Mouse (Mus musculus): ENCODE measurements around the gene Taf5l. TPM values are rescaled to one million over a fixed set of nuclear protein-coding genes. Genes with fewer than 3 reads are reported as not detected.
"Not testable (repeated sequence)": the region's sequence is repeated elsewhere in the genome, so short reads cannot be mapped to it uniquely, and the experiment has no call there.

Gene Taf5l
- total RNA-seq (2014; fragmentation: Nextera tagmentation) (27.9 and 36.4 TPM in 2 replicates), total RNA-seq (2017) (33.9 and 37.4 TPM in 2 replicates)

DNA sequence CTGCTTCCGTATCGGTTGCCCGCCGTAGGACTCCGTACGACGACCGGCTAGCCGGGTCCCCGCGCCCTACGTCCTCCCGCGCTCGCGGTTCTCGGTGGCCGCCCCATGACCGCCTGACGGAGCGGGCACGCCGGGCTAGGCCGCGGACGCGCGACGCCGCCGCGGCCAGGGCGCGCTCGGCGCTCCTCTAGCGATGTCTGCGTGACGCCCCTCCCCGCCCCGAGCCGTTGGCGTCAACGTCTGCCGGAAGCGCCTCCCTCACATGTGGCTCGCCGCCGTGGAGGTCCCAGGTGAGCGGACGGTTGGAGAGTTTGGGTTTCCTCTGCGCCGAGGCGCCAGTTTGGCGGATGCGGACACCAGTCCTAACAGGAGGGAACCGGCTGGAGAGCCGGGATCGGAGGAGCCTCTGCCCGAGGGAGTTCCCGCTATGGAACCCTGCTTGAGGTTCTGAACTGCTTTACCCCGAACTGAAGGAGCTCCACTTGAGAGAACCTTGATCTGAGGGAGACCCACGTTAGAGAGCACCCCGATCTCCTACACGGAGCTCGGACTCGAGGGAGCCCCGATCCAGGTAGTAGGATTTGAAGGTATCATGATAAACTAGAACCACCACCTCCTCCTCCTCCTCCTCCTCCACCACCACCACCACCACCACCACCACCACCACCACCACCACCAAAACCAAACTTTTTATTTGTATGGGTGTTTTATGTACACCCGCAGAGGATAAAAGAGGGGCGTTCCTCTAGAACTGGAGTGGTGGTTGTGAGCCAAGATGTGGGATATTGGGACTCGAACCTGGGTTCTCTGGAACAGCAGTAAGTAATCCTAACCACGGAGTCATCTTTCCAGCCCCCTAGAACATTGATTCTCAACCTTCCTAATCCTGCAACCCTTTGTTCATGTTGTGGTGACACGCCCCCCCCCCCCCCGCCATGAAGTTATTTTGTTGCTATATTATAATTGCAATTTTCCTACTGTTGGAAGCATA, at the start of gene Taf5l, which contains the start of gene Urb2:
TSS of gene Taf5l (minus strand) at position 161 of the 991 bp plus-strand sequence.
TSS of gene Urb2 (plus strand) at position 272 of the 991 bp plus-strand sequence.
- ATAC-seq (replicated peaks; ENCODE audit: poor library complexity, severe bottlenecking): peak; percentile 85

DNA sequence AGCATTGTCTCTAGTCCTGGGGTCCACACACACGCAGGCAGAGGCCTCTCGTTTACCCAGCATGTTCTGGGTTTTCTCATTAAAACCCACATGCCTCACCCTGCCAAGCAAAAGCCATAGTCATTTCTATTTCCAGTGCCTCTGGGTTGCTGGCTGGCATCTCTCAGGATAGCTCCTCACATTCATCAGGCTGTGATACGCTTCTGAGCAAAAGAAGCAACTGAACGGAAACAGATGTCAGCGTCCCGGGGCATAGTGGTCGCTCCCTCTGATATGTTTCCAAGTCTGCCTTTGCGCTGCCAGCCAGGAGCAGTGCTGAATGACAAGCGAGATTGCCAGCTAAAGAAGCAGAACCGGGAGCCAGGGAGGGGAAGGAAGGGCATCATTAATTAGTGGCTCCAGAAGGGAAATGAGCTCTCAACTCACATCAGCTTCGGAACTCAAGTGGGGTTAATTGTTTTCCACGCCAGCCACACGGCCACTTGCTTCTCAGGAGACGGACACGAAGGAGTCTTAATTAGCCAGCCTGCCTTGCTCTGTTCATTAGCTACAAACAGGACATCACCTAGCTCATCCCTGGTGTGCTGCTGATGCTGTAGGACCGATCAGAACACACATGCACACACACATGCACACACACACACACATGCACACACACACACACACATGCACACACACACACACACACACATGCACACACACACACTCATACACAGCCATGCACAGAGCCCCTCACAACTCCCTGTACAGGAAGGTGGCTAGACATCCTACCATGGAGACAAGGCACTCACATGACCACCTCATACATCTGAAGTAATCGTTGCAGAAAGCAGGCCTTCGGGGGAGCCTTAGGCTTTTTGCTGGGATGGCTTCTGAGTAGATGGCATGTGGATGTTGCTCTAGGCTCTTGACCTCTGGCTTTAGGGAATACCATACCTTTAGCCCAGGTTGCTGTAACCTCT, 49.4 kb upstream of the Taf5l start:
- ATAC-seq (replicated peaks; ENCODE audit: poor library complexity, severe bottlenecking): peak; percentile 60

DNA sequence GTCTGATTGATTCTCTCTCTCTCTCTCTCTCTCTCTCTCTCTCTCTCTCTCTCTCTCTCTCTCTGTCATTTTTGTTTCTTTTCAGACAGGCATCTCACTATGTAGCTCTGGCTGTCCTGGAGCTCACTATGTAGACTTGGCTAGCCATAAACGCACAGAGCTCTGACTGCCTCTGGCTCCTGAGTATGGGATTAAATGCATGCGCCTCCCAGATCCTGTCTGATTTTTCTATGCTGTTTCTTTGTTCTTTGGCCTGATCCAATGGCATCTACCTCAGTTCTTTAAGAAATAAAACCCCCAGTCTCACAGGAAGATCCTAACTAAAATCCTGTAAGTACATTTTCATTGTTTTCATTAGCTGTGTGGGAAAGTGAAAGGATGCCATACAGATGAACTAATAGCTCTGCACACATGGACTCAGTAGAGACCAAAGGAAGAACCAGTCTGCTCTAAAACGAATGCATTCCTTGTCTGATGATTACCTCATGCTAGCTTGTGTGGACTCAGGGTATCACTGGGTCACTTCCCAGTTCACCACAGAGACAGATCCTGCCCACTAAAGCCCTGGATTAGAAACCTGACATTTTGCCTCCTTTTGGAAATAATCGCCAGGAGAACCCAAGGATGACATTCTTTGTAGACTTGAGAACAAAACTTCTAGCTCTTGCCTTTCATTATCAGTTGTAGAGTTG, 46.0 kb upstream of the Taf5l start:
- no peak for ATAC-seq (replicated peaks; ENCODE audit: poor library complexity, severe bottlenecking)

DNA sequence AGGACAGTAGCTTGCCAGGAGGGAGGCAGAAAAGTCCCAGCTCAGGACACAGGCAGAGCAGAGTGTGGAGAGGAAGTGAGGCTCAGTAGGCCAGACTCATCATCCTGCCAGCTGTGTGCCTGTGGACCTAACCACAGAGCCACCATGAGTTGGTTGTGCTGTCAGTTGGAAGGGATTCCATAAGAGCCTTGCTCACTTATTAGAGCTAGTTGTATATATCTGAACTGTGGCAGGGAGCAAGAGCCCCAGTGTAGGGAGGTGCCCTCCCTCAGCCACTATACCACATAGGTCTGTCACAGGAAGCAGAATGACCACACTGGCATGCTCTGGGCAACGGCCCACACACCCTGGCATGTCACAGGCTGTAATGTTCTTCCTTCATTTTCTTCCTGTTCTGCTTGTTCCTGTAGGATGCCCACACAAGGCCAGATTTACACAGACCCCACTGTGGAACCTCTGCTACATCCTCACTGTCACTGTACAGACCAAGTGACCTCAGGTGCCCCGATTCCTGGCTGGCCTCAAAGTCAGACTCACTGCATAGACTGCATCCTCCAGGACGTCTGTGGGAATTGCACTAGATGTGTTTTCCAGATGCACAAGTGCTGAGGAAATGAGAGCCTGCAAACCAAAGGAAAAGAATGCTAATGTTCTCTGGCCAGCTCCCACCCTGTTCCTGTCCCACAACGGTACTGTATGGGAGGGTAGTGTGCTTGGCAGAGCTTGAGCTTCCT, 45.3 kb upstream of the Taf5l start:
- ATAC-seq (replicated peaks; ENCODE audit: poor library complexity, severe bottlenecking): peak; percentile 80

DNA sequence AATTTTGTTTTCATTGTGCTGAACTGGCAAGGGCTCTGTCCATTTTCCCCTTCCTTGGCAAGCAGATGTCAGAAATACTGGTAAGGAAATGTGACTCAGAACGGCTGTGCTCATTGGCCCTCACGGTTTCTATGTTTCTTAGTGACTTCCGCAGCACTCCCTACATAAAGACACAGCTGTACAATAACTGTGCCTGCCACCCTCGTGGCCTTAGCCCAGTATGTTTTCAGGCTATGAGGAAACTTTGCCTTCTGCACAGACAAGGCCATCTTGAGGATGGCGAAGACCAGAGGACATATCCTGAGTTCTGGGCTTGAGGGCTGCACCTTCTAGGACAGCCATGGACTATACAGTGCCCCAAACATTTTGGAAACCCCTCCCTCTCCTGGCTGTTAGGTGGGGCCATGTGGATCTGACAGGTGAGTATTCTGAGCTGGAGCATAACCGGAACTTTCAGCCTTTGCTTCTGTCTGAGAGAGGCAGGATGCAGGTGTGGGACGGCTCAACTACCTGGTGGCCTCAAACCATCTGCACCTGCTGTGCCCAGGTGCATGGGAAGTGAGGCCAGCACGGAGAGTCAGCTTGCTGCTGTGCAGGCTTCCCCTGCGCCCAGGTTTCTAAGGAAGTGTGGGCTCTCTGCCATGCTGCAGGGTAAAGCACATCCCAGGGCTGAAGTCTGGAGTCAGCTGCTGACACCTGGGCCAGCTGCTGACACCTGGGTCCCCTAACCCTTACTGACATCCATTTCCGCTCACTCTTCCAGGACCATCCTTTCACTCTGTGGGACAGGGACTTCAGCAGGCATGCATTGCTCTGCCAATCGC, 35.8 kb upstream of the Taf5l start:
- no peak for ATAC-seq (replicated peaks; ENCODE audit: poor library complexity, severe bottlenecking)

DNA sequence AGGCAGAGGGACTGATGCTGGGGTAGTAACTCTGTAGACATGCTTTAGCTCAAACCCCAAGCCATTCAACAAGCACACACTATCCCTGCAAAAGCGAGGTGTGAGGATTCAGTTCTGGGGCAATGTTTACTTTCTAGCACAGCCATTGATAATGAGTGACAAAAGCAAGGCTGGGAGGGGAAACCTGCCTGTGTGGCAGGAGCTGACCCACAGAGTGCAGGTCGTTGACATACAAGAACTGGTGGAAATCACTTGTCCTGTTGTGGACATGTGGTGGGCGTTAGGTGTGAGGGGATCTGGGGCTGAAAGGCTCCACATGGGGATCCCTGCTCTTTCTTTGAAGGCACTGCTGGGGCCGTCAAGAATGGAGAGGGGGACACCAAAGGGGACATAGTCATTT, 31.4 kb upstream of the Taf5l start:
- ATAC-seq (replicated peaks; ENCODE audit: poor library complexity, severe bottlenecking): no peak

DNA sequence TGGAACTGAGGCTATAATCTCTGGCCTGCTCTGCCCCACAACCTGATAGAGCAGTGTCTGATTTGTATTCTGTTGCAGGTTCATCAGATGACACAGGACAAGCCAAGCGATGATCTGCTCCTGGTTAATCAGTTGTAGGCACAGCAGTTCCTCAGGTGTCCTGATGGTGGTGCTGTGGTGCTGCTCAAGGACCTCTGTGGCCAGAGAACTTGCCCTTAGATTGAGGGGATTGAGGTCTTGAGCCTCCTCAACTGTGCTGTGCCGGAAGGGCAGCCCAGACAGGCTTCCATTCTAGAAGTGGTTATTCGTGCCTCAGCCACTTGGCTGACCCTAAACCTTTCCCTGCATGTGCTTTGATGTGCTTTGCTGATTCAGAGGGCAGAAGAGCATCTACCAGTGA, 30.9 kb upstream of the Taf5l start:
- peak; percentile 95 for ATAC-seq (replicated peaks; ENCODE audit: poor library complexity, severe bottlenecking)

DNA sequence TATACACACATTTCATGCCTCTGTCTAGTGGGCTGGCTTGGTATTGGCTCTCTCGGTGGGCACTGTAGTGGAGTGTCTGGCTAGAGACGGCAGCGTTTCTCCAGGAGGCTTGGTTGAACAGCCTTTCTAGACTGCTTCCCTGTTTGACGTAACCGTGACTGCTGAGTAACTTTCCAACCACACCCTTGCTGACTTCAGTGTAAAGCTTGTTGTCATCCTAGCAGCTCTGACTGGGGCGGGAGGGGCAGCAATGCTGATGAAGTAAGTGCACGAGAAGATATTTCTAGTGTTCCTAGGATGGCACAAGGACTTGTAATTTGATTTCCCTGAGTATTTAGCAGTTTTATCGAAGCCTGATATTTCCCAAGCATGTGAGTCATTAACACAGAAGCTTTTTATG, 24.7 kb upstream of the Taf5l start:
- no peak for ATAC-seq (replicated peaks; ENCODE audit: poor library complexity, severe bottlenecking)

DNA sequence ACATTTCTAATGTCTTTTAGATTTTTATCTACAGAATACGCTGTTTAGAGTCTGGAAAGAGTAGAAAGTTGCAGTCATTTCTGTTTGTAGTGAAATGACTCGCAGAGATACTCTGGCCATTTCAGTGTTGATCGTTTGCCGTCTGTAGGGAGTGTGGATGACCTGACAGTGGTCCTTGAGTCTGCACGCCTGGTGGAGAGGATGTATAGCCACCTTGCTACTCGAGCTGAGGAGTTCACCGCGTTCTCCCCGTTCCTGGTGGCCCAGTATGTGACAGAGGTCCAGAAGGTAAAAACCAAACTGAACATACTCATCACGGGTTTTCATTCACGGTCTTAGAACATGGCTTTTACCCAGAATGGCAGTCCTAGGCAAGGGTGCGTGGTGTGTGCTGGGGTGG, 23.7 kb upstream of the Taf5l start:
- ATAC-seq (replicated peaks; ENCODE audit: poor library complexity, severe bottlenecking): no peak

DNA sequence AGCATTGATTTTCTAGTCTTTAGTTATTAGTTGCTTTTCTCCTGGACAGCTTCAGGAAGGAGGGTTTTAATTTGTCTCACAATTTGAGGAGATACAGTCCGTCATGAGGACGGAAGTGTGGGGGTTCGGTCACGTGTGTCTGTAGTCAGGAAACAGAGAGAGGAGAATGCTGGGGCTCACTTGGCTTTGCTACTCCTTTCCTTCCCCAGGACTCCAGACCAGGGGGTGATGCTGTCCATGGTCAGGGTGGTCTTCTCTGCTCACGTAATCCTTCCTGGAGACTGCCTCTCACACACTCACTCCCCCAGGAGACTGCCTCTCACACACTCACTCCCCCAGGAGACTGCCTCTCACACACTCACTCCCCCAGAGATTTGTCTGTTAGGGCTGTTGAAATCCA, 23.2 kb upstream of the Taf5l start:
- no peak for ATAC-seq (replicated peaks; ENCODE audit: poor library complexity, severe bottlenecking)

DNA sequence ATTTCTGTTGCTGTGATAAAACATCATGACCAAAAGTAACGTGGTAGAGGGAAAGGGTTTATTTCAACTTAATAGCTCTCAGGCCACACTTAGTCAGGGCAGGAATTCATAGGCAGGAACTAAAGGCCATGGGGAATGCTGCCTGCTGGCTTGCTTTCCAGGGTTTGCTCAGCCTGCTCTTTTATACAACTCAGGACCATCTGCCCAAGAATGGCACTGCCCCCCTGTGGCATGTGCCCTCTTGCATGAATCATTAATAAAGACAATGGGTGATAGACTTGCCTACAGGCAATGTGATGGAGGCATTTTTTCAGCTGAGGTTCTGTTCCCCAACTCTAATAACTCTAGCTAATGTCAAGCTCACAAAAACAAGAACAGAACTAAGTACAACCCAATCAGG, 21.0 kb upstream of the Taf5l start:
- no peak for ATAC-seq (replicated peaks; ENCODE audit: poor library complexity, severe bottlenecking)

DNA sequence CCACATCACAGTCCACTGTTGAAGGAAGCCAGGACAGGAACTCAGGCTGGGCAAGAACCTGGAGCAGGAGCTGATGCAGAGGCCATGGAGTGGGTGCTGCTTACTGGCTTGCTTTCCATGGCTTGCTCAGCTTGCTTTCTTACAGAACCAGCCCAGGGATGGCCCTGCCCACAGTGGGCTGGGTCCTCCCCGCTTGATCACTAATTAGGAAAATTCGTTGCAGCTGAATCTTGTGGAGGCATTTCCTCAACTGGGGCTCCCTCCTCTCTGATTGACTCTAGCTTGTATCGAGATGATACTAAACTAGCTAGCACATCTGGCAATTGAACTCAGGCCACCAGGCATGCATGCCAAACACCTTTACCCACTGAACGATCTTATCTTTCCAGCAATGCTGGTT, 18.2 kb upstream of the Taf5l start:
- ATAC-seq (replicated peaks; ENCODE audit: poor library complexity, severe bottlenecking): no peak

DNA sequence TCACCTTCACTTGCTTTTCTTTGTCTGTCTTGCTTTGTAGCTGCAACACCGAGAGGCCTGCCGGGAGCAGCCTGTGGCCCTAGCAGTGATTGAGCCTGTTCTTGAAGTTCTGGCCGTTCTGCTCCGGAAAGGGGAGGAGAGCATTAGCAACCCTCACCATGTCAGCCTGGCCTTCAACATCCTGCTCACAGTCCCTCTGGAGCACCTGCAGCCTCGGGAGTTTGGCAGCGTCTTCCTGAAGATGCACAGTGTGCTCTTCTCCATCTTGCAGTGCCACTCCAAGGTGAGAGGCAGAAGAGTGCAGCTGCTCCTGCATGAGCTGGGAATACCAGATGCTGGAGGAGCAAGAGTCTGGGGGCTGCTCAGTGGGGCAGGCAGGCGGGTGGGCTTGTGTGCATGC, 16.9 kb upstream of the Taf5l start:
- ATAC-seq (replicated peaks; ENCODE audit: poor library complexity, severe bottlenecking): no peak

DNA sequence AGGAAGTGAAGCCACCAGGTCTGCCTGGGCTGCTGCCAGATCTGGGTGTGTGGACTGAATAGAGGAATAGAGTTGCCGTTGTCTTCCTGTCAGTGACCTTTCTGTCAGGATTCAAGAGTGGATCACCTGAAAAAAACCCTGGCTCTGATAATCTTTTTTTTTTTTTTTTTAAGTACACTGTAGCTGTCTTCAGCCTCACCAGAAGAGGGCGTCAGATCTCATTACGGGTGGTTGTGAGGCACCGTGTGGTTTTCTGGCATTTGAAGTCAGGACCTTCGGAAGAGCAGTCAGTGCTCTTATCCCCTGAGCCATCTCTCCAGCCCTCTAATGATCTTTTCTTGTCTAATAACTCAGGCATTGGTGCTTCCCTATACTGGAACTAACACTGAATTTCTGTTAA, 12.2 kb upstream of the Taf5l start:
- ATAC-seq (replicated peaks; ENCODE audit: poor library complexity, severe bottlenecking): no peak

DNA sequence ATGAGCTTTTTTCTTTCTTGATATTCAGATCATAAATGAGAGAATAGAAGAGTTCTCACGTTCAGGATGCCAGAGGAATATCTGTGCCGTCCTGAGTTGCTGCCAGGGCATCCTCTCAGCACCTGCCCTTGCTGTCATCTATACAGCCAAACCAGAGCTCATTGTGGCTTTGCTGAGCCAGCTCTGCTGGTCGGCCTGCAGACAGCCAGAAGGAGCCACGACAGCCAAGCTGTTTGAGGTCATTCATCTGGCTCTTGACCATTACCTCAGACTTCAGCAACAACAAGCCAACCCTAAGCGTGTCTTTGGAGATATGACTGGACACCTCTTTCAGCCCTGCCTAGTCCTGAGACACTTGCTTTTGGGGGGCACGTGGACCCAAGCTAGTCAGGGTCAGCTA, 6.6 kb upstream of the Taf5l start:
- no peak for ATAC-seq (replicated peaks; ENCODE audit: poor library complexity, severe bottlenecking)

DNA sequence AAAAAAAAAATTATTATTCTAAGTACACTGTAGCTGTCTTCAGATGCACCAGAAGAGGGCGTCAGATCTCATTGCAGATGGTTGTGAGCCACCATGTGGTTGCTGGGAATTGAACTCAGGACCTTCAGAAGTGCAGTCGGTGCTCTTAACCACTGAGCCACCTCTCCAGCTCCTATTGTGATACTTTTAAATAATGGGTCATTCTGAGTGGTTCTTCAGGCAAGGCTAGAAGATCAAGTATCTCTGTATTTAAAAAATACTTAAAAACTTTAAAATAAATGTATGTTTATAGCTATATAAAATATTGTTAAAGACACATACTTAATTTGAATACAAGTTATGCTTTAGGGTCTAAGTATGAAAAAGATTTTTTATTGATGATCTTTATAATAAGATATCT, 5.1 kb upstream of the Taf5l start:
- not testable (repeated sequence) for ATAC-seq (replicated peaks; ENCODE audit: poor library complexity, severe bottlenecking)

DNA sequence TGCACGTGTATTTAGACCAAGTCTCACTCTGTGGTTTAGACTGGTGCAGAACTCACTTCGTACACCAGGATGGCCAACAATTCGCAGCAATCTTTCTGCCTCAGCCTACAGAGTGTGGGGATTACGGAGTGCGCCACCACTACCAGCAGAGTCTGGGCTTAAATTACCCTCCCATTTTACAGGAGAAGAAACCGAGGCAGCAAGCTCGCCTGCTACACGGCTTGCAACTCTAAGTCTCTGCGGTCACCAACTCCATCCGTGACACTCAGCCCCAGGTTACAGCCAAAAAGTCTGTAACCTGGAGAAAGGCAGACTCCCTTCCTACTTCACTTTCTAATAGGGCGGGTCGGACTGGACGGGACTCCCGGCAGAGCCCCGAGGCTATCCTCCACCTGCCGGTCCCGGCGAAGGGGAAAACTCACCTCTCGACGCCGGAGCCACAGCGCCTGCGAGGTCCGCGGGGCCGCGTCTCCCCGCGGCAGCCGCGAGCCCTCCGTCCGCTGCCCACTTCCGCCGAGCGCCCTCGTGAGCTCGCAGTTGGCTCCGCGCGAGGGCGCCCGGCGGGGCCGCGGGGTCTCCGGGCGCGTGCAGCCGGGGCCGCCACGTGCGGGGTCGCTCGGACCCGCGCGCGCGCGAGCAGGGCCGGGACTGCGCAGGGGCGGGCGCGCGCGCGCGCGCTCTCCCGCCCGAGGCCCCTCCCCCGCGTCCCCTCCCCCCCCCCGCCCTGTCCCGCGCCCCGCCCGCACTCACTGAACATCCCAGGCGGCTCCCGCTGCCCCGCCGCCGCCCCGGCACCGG, 559 bp downstream of the Taf5l start:
- ATAC-seq (replicated peaks; ENCODE audit: poor library complexity, severe bottlenecking): peak; percentile 61

DNA sequence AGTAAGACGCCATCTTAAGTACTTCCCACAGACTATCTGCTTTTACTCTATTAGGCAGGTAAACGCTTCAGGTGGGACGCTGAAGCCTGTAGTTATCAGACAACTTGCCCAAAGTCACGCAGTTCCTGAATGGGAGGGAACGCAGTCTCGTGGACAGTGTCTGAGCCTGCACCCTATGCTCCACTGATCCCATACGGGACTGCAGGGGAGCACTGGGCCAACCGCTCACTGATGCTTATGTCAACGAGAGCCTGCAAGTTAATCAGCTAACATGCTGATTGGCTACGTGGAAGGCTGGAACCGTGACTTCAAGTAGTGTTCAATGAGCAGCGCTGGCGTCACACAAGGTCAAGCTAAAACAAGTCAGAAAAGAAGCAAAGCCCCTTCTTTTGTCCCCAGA, 1.4 kb downstream of the Taf5l start:
- peak; percentile 43 for ATAC-seq (replicated peaks; ENCODE audit: poor library complexity, severe bottlenecking)
